Mouse (Mus musculus): ENCODE results near the gene Ninl. TPM values are rescaled to one million over a fixed set of nuclear protein-coding genes. Genes with fewer than 3 reads are reported as not detected.

Ninl gene
- polyA plus RNA-seq, 1 experiment from 2014 or later = 4.3 TPM

- no peak overlapping the region for H3K9ac ChIP-seq
- no peak for ATAC-seq (ENCODE audit: low FRiP score)
- H3K4me3 ChIP-seq (replicated peaks; ENCODE audit: low read length) = no peak overlapping the region
- 88% methylated on average over 7 of the region's 7 CpGs for WGBS
- no peak overlapping the region for H3K27ac ChIP-seq
- no peaks in the 10 kb centered on the region for H3K9me3 ChIP-seq (ENCODE audit: control insufficient read depth, low read length)
- H3K27me3 ChIP-seq (ENCODE audit: control insufficient read depth, insufficient read depth, low read length) = no peaks in the 10 kb centered on the region
- DNase-seq (ENCODE audit: low spot score) = no peak
- H3K4me2 ChIP-seq (replicated peaks) = no peak overlapping the region
- H3K36me3 ChIP-seq (replicated peaks; ENCODE audit: control insufficient read depth, insufficient read depth) = peaks cover 9% of the 10 kb centered on the region; the same call in 1 of the 2 replicates
- no peaks in the 10 kb centered on the region for H3K4me1 ChIP-seq (replicated peaks; ENCODE audit: control insufficient read depth, insufficient read depth, low read length)
Observed at GRCm38 (mm10) chr2:150923505-150923904, 115.7 kb downstream of the Ninl start.

DNA sequence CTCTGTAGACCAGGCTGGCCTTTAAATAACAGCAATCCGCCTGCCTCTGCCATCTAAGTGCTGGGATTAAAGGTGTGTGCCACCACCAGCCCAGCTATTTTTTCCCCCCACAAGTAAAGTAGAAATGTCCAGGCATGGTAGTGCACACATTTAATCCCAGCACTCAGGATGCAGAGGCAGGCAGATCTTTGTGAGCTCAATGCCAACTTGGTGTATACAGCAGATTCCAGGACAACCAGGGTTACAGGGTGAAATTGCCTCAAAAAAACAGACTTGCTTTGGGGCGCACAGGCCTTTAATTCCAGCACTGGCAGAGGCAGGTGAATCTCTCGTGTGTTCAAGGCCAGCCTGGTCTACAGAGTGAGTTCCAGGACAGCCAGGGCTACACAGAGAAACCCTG, 116.2 kb downstream of the Ninl start:
- H3K9me3 ChIP-seq (ENCODE audit: control insufficient read depth, low read length) = no peaks in the 10 kb centered on the region
- no peak overlapping the region for H3K9ac ChIP-seq
- no peak overlapping the region for H3K4me2 ChIP-seq (replicated peaks)
- no peak overlapping the region for H3K27ac ChIP-seq
- H3K27me3 ChIP-seq (ENCODE audit: control insufficient read depth, insufficient read depth, low read length) = no peaks in the 10 kb centered on the region
- H3K4me1 ChIP-seq (replicated peaks; ENCODE audit: control insufficient read depth, insufficient read depth, low read length) = no peaks in the 10 kb centered on the region
- ATAC-seq (ENCODE audit: low FRiP score) (no peak), DNase-seq (ENCODE audit: low spot score) (no peak)
- H3K4me3 ChIP-seq (replicated peaks; ENCODE audit: low read length) = no peak overlapping the region
- 96% methylated on average over 3 of the region's 3 CpGs for WGBS
- H3K36me3 ChIP-seq (replicated peaks; ENCODE audit: control insufficient read depth, insufficient read depth) = peaks cover 12% of the 10 kb centered on the region

GRCm38 (mm10) chr2:150922165-150922564, 117.0 kb downstream of the Ninl start:
- Histone ChIP-seq H3K27ac (no peak overlapping the region), H3K4me1 (replicated peaks; ENCODE audit: control insufficient read depth, insufficient read depth, low read length) (no peaks in the 10 kb centered on the region), H3K4me2 (replicated peaks) (no peak overlapping the region), H3K9me3 (ENCODE audit: control insufficient read depth, low read length) (no peaks in the 10 kb centered on the region), H3K27me3 (ENCODE audit: control insufficient read depth, insufficient read depth, low read length) (no peaks in the 10 kb centered on the region), H3K9ac (no peak overlapping the region), H3K36me3 (replicated peaks; ENCODE audit: control insufficient read depth, insufficient read depth) (peaks cover 13% of the 10 kb centered on the region), H3K4me3 (replicated peaks; ENCODE audit: low read length) (no peak overlapping the region)
- ATAC-seq (ENCODE audit: low FRiP score) (no peak), DNase-seq (ENCODE audit: low spot score) (no peak)
- WGBS = 96% methylated on average over 4 of the region's 4 CpGs

DNA sequence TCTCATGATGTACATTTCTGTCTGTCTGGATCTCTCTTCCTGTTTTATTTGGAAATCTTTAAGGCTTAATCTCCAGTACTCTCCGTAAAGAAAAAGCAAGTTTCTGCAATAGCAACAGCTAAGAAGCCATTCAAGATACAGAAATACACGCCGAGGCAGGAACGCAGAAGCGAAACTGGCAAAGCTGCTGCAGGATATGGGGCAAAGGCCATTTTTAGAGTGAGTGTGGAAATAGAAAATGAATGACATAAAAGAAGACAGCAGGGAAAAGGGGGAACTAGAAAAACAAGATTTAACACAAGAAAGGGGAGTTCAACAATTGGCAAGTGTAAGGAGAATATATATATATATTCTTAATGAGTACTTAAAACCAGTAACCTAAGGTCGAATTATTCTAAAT, 117.5 kb downstream of the Ninl start:
- H3K4me3 ChIP-seq (replicated peaks; ENCODE audit: low read length) = no peak overlapping the region
- ATAC-seq (ENCODE audit: low FRiP score) (no peak), DNase-seq (ENCODE audit: low spot score) (no peak)
- WGBS = 94% methylated on average over 6 of the region's 6 CpGs
- peaks cover 16% of the 10 kb centered on the region for H3K36me3 ChIP-seq (replicated peaks; ENCODE audit: control insufficient read depth, insufficient read depth)
- H3K4me2 ChIP-seq (replicated peaks) = no peak overlapping the region
- H3K4me1 ChIP-seq (replicated peaks; ENCODE audit: control insufficient read depth, insufficient read depth, low read length) = no peaks in the 10 kb centered on the region
- H3K9me3 ChIP-seq (ENCODE audit: control insufficient read depth, low read length) = no peaks in the 10 kb centered on the region
- H3K27ac ChIP-seq = no peak overlapping the region
- no peak overlapping the region for H3K9ac ChIP-seq
- H3K27me3 ChIP-seq (ENCODE audit: control insufficient read depth, insufficient read depth, low read length) = no peaks in the 10 kb centered on the region

DNA sequence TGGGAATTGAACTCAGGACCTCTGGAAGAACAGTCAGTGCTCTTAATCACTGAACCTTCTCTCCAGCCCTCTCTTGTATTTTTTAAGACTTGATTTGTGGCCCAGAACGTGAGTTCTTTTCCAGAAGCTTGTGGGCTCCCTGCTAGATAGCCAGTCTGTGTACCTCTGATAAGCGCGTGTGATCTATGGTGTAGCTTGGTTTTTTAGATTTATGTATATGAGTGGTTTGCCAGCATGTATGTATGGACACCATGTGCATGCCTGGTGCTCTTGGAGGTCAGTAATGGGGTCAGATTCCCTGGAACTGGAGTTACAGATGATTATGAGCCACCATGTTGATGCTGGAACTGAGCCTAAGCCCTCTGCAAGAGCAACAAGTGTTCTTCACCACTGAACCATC, 118.6 kb downstream of the Ninl start:
- no peak for ATAC-seq (ENCODE audit: low FRiP score)
- Histone ChIP-seq H3K9me3 (ENCODE audit: control insufficient read depth, low read length) (no peaks in the 10 kb centered on the region), H3K9ac (no peak overlapping the region), H3K4me3 (replicated peaks; ENCODE audit: low read length) (no peak overlapping the region), H3K4me1 (replicated peaks; ENCODE audit: control insufficient read depth, insufficient read depth, low read length) (no peaks in the 10 kb centered on the region), H3K36me3 (replicated peaks; ENCODE audit: control insufficient read depth, insufficient read depth) (peaks cover 16% of the 10 kb centered on the region), H3K4me2 (replicated peaks) (no peak overlapping the region), H3K27ac (no peak overlapping the region), H3K27me3 (ENCODE audit: control insufficient read depth, insufficient read depth, low read length) (no peaks in the 10 kb centered on the region)
- no peak for DNase-seq (ENCODE audit: low spot score)
- WGBS = 95% methylated on average over 3 of the region's 3 CpGs

GRCm38 (mm10) chr2:150918720-150919119, 120.5 kb downstream of the Ninl start:
- DNase-seq (ENCODE audit: low spot score) = no peak
- WGBS = 99% methylated on average over 3 of the region's 3 CpGs
- H3K4me2 ChIP-seq (replicated peaks) = no peak overlapping the region

DNA sequence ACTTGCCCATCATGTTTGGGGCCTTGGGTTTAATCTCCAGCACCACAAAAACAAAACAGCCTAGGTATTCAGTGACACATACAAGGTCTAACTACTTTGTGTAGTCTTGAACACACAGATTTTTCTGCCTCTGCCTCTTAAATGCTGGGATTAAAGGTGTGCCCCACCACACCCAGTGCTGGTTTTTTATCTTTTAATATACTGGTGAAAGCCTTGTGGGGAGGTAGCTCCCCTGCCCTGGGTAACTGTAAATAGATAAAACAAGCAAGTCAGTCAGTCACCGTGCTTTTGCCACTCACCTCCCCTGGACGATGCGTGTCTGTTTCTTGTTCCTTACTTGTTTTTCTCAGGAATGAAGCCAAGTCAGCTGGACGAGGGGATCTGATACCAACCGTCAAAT, 123.4 kb downstream of the Ninl start:
- H3K4me3 ChIP-seq (replicated peaks; ENCODE audit: low read length) = no peak overlapping the region
- H3K4me2 ChIP-seq (replicated peaks) = no peak overlapping the region
- H3K27ac ChIP-seq = no peak overlapping the region
- peaks cover 16% of the 10 kb centered on the region for H3K36me3 ChIP-seq (replicated peaks; ENCODE audit: control insufficient read depth, insufficient read depth)
- DNase-seq (ENCODE audit: low spot score) (no peak), ATAC-seq (ENCODE audit: low FRiP score) (no peak)
- H3K27me3 ChIP-seq (ENCODE audit: control insufficient read depth, insufficient read depth, low read length) = no peaks in the 10 kb centered on the region
- H3K9ac ChIP-seq = no peak overlapping the region
- WGBS = 93% methylated on average over 5 of the region's 5 CpGs
- no peaks in the 10 kb centered on the region for H3K4me1 ChIP-seq (replicated peaks; ENCODE audit: control insufficient read depth, insufficient read depth, low read length)
- no peaks in the 10 kb centered on the region for H3K9me3 ChIP-seq (ENCODE audit: control insufficient read depth, low read length)

More at GRCm38 (mm10) chr2:150918720-150919119, 120.5 kb downstream of the Ninl start:
- Histone ChIP-seq H3K9ac (no peak overlapping the region), H3K4me3 (replicated peaks; ENCODE audit: low read length) (no peak overlapping the region), H3K27ac (no peak overlapping the region), H3K4me1 (replicated peaks; ENCODE audit: control insufficient read depth, insufficient read depth, low read length) (no peaks in the 10 kb centered on the region), H3K9me3 (ENCODE audit: control insufficient read depth, low read length) (no peaks in the 10 kb centered on the region), H3K27me3 (ENCODE audit: control insufficient read depth, insufficient read depth, low read length) (no peaks in the 10 kb centered on the region), H3K36me3 (replicated peaks; ENCODE audit: control insufficient read depth, insufficient read depth) (peaks cover 16% of the 10 kb centered on the region)
- no peak for ATAC-seq (ENCODE audit: low FRiP score)

DNA sequence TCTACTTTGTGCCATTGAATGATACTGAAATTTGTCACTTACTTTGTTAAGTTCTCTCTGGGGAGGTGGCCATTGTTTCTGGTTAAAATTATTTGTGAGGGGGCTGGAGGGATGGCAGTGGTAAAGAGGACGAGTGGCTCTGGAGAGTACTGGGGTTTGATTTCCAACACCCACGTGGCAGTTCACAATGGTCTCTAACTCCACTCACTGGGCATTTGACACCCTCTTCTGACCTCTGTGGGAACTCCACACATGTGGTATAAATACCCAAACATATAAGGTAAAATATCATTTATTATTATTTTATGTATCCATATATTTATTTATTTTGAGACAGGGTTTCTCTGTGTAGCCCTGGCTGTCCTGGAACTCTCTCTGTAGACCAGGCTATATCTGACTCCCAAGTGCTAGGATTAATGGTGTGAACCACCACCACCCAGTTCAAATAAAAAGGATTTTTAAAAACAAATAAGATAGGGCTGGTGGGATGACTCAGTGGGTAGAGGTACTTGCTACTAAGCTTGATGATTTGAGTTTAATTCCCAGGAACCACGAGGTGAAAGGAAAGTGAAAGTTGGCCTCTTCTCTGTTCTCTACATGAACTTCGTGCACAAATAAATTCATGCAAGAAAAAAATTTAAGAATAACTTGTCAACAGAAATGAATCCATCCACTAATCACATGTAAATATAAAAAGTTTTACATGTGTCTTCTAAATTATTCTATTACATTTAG, 124.2 kb downstream of the Ninl start:
- H3K4me1 ChIP-seq (replicated peaks; ENCODE audit: control insufficient read depth, insufficient read depth, low read length) = peaks cover 4% of the 10 kb centered on the region; the same call in 1 of the 2 replicates
- no peaks in the 10 kb centered on the region for H3K27me3 ChIP-seq (ENCODE audit: control insufficient read depth, insufficient read depth, low read length)
- H3K4me3 ChIP-seq (replicated peaks; ENCODE audit: low read length) = no peak overlapping the region
- 85% methylated on average over 4 of the region's 4 CpGs for WGBS
- H3K27ac ChIP-seq = no peak overlapping the region
- ATAC-seq (ENCODE audit: low FRiP score) (no peak), DNase-seq (ENCODE audit: low spot score) (no peak)
- H3K9ac ChIP-seq = no peak overlapping the region
- no peaks in the 10 kb centered on the region for H3K9me3 ChIP-seq (ENCODE audit: control insufficient read depth, low read length)
- no peak overlapping the region for H3K4me2 ChIP-seq (replicated peaks)
- H3K36me3 ChIP-seq (replicated peaks; ENCODE audit: control insufficient read depth, insufficient read depth) = peaks cover 16% of the 10 kb centered on the region

DNA sequence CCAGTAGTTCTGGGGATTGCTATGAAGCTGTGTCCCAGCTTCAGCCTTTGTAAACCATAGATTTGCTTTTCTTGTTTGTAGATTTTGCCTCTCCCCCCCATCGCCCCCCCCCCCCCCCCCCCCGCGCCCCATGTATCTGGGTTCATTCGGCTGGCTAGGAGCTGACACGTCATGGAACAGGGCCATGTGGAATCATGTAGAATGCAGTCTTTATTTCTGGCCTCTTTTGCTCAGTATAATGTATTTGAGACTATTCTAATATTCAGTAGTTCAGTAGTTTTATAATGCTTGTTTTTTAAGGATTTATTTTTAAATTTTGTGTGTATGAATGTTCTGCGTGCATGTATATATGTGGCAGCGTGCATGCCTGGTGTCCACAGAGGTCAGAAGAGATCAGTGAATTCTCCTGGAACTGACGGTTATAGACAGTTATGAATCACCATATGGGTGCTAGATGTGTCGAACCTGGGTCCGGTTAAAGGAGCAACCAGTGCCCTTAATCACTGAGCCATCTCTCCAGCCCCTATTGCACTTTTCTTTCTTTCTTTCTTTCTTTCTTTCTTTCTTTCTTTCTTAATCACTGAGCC, 128.8 kb downstream of the Ninl start:
- DNase-seq (ENCODE audit: low spot score) (no peak), ATAC-seq (ENCODE audit: low FRiP score) (no peak)
- H3K4me1 ChIP-seq (replicated peaks; ENCODE audit: control insufficient read depth, insufficient read depth, low read length) = peaks cover 5% of the 10 kb centered on the region; the same call in 1 of the 2 replicates
- H3K36me3 ChIP-seq (replicated peaks; ENCODE audit: control insufficient read depth, insufficient read depth) = no peaks in the 10 kb centered on the region
- no peaks in the 10 kb centered on the region for H3K9me3 ChIP-seq (ENCODE audit: control insufficient read depth, low read length)
- peak overlapping the region; percentile 69 for H3K4me2 ChIP-seq (replicated peaks)
- WGBS = 44% methylated on average over 8 of the region's 10 CpGs
- no peak overlapping the region for H3K27ac ChIP-seq
- peak overlapping the region; percentile 69 for H3K4me3 ChIP-seq (replicated peaks; ENCODE audit: low read length)
- H3K9ac ChIP-seq = peak overlapping the region; percentile 56; the same call in 1 of the 2 replicates
- H3K27me3 ChIP-seq (ENCODE audit: control insufficient read depth, insufficient read depth, low read length) = no peaks in the 10 kb centered on the region
